Mouse (Mus musculus) erythroblast, embryonic 14.5 days (primary cell): Measurements from ENCODE around the gene Nup214. TPM values are rescaled to one million over a fixed set of nuclear protein-coding genes. Genes with fewer than 3 reads are reported as not detected.
A peak's percentile ranks its signal among the peaks of the same experiment; 100 is the strongest.

Experiments used
- H3K27me3 ChIP-seq: 2 replicates; pipeline ENCODE4 v1.6.1; 2012; ENCODE audit warnings: inconsistent platforms; ENCODE audit not compliant: control insufficient read depth
- H3K36me3 ChIP-seq: 2 replicates; pipeline ENCODE4 v1.6.1; 2012; ENCODE audit warnings: mild to moderate bottlenecking, inconsistent platforms; ENCODE audit not compliant: control insufficient read depth
- H3K4me1 ChIP-seq: 2 replicates; pipeline ENCODE4 v1.6.1; 2012; ENCODE audit warnings: inconsistent platforms; ENCODE audit not compliant: control insufficient read depth
- H3K4me3 ChIP-seq: replicated peaks from 2 replicates; pipeline ENCODE3; 2012; ENCODE audit warnings: moderate library complexity, mild to moderate bottlenecking, inconsistent platforms
- H3K9me3 ChIP-seq: 2 replicates; pipeline ENCODE4 v1.6.1; 2012; ENCODE audit warnings: low read length, inconsistent platforms, mixed read lengths; ENCODE audit not compliant: control insufficient read depth
- GATA1 ChIP-seq: IDR thresholded peaks from 2 replicates; pipeline ENCODE4 v1.6.1; 2012; ENCODE audit warnings: low read length, inconsistent platforms, mixed read lengths
- TAL1 ChIP-seq: IDR thresholded peaks from 3 replicates; pipeline ENCODE4 v1.6.1; 2012; ENCODE audit warnings: low read length, inconsistent platforms, mixed read lengths
- polyA plus RNA-seq: library from polyadenylated mRNA; stranded (reverse); fragments of >175 nt; gene quantifications from 2 replicates; pipeline ENCODE4 v1.2.3, GENCODE M21; 2012

The Nup214 gene
- polyA plus RNA-seq = 1.6 and 2.1 TPM in 2 replicates

GRCm38 (mm10) chr2:31974141-31974808, at the start of gene Nup214:
Gene Nup214, plus strand, starts transcription at chr2:31974436.
- TF ChIP-seq GATA1 (no peak), TAL1 (no peak)
- H3K4me1 ChIP-seq = peaks cover 27% of the 10 kb centered on the region
- H3K9me3 ChIP-seq = no peaks in the 10 kb centered on the region
- peak within 1 kb of the TSS; percentile 85 for H3K4me3 ChIP-seq
- H3K27me3 ChIP-seq = peaks cover 26% of the 10 kb centered on the region
- H3K36me3 ChIP-seq = peaks cover 33% of the 10 kb centered on the region

DNA sequence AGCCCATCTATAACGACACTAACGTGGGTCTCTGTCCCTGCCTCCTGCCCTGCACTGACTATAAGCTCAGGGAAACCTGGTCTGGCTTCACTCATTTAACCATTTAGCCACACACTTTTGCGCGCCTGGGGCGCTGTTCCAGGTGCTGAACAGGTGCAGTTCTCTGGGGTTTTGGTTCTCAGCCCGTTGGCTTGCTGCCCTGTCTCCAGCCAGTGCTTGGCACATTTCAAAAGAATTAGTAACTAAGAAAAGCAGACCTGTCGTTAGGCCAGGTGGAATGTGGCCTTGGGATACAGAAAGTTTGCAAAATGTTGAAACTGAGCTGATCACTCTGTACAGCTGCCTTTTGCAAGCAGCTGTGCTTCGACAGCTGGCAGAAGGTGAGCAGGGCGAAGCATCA, 49.4 kb upstream of the Nup214 start:
- H3K4me1 ChIP-seq = no peaks in the 10 kb centered on the region
- no peak overlapping the region for H3K4me3 ChIP-seq
- no peaks in the 10 kb centered on the region for H3K36me3 ChIP-seq
- TF ChIP-seq GATA1 = no peak
- no peak for TF ChIP-seq TAL1
- H3K27me3 ChIP-seq = no peaks in the 10 kb centered on the region
- no peaks in the 10 kb centered on the region for H3K9me3 ChIP-seq

- Histone ChIP-seq H3K4me1 (no peaks in the 10 kb centered on the region), H3K36me3 (no peaks in the 10 kb centered on the region), H3K9me3 (no peaks in the 10 kb centered on the region), H3K27me3 (no peaks in the 10 kb centered on the region), H3K4me3 (no peak overlapping the region)
- TF ChIP-seq GATA1 (no peak), TAL1 (no peak)
Observed at GRCm38 (mm10) chr2:31925936-31926335, 48.3 kb upstream of the Nup214 start.

DNA sequence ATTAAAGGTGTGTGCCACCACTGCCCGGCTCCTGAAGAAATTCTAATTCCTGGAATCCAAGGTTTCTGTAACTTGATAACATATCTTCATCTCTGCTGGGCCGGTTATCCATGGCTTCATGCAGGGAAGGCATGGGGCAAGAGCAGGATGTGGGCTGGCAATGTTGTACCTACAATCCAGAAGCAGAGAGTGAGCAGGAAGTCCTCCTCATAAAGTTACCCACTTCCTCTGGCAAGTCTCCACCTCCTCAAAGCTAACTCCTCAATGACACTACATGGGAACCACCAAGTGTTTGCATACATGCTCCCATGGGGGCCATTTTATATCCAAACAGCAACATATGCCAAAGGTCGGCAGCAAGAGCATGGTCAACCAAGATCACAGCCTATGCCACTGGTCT, 44.6 kb upstream of the Nup214 start:
- TF ChIP-seq GATA1 (no peak), TAL1 (no peak)
- Histone ChIP-seq H3K36me3 (no peaks in the 10 kb centered on the region), H3K9me3 (no peaks in the 10 kb centered on the region), H3K4me1 (no peaks in the 10 kb centered on the region), H3K4me3 (no peak overlapping the region), H3K27me3 (no peaks in the 10 kb centered on the region)

- TF ChIP-seq GATA1 (no peak), TAL1 (no peak)
- no peaks in the 10 kb centered on the region for H3K36me3 ChIP-seq
- H3K27me3 ChIP-seq = no peaks in the 10 kb centered on the region
- H3K4me3 ChIP-seq = no peak overlapping the region
- no peaks in the 10 kb centered on the region for H3K4me1 ChIP-seq
- no peaks in the 10 kb centered on the region for H3K9me3 ChIP-seq
Observed at GRCm38 (mm10) chr2:31934551-31934950, 39.7 kb upstream of the Nup214 start.

DNA sequence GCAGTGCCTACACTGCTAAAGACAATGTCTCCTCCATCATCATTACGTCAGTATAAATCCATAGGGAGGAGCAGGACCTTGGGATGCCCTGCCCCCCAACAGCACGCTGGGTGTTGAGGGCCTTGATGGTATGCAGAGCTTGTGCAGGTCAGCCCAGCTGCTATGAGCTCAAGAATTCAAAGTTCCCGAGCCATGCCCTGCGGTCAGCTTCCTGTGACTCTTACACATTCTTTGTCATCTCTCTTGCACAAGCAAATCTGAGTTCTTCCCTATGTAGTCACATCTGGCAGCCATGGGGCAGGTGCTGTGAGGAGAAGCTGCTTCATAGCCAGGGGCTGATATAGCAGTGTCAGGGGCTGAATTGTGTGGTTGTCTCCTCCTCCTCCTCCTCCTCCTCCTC, 39.2 kb upstream of the Nup214 start:
- Histone ChIP-seq H3K9me3 (no peaks in the 10 kb centered on the region), H3K4me3 (no peak overlapping the region)
- TF ChIP-seq TAL1 = no peak
- no peak for TF ChIP-seq GATA1

GRCm38 (mm10) chr2:31938298-31938697, 35.9 kb upstream of the Nup214 start:
- no peaks in the 10 kb centered on the region for H3K9me3 ChIP-seq
- no peak for TF ChIP-seq GATA1
- TF ChIP-seq TAL1 = no peak
- no peak overlapping the region for H3K4me3 ChIP-seq
- no peaks in the 10 kb centered on the region for H3K4me1 ChIP-seq
- no peaks in the 10 kb centered on the region for H3K27me3 ChIP-seq
- no peaks in the 10 kb centered on the region for H3K36me3 ChIP-seq

More for the DNA sequence above, 39.2 kb upstream of the Nup214 start:
- H3K4me1 ChIP-seq = no peaks in the 10 kb centered on the region
- H3K36me3 ChIP-seq = no peaks in the 10 kb centered on the region
- H3K27me3 ChIP-seq = no peaks in the 10 kb centered on the region

GRCm38 (mm10) chr2:31943011-31943410, 31.2 kb upstream of the Nup214 start:
- H3K9me3 ChIP-seq = no peaks in the 10 kb centered on the region
- H3K27me3 ChIP-seq = peaks cover 10% of the 10 kb centered on the region
- no peaks in the 10 kb centered on the region for H3K4me1 ChIP-seq
- H3K4me3 ChIP-seq = no peak overlapping the region
- TF ChIP-seq TAL1 (no peak), GATA1 (no peak)
- no peaks in the 10 kb centered on the region for H3K36me3 ChIP-seq

DNA sequence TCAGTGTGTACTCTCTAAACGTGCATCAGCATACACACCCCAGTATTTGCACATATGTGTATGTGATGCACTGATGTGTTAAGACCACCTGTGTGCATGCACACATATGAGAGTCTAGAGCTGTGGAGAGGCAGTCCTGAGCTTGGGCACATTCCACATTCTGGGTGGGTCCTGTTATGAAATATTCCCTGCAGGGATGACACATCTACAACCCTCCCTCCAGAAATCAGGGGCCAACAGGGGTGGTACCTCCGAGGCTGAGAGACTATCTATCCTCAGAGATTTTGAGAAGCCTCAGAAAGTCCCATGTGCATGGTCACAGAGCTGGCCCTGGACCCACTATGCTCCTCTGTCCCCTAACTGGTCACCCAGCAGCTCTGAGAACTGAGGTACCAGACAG, 28.7 kb upstream of the Nup214 start:
- Histone ChIP-seq H3K4me1 (peaks cover 3% of the 10 kb centered on the region), H3K9me3 (no peaks in the 10 kb centered on the region; the same call in 1 of the 2 replicates), H3K27me3 (peaks cover 35% of the 10 kb centered on the region), H3K36me3 (no peaks in the 10 kb centered on the region), H3K4me3 (no peak overlapping the region)
- TF ChIP-seq TAL1 = no peak
- TF ChIP-seq GATA1 = no peak

DNA sequence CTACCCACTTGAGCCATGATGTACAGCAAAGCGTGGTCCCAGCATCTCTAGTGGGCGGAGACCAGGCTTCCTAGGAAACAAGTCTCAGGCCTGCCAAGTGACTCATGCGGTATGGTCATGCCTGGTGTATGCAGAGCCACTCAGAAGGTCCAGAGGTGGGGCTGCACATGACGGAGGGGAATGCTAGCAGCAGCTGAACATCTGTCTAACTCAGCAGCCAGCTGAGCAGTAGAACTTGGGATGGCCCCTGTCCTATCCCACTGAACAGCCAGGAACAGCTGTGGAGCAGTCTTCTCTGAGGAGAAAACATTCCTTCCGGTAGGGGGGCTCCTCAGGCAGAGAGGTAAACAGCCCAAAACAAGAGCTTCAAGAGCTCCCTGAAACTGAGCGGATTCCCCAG, 25.8 kb upstream of the Nup214 start:
- H3K27me3 ChIP-seq = peaks cover 59% of the 10 kb centered on the region
- TF ChIP-seq GATA1 (no peak), TAL1 (no peak)
- no peaks in the 10 kb centered on the region for H3K36me3 ChIP-seq
- no peaks in the 10 kb centered on the region; the same call in 1 of the 2 replicates for H3K9me3 ChIP-seq
- no peak overlapping the region for H3K4me3 ChIP-seq
- H3K4me1 ChIP-seq = peaks cover 3% of the 10 kb centered on the region
